Mouse (Mus musculus) megakaryocyte, adult 5-6 weeks (primary cell): ENCODE measurements around the gene Tns3. TPM values are rescaled to one million over a fixed set of nuclear protein-coding genes. Genes with fewer than 3 reads are reported as not detected.
A peak's percentile ranks its signal among the peaks of the same experiment; 100 is the strongest.

Source experiments
- ATAC-seq: 2 replicates; pipeline ENCODE4 v1.8.0; 2016; ENCODE audit warnings: mild to moderate bottlenecking, inconsistent platforms; ENCODE audit not compliant: poor library complexity, severe bottlenecking
- total RNA-seq, 2 experiments: library from RNA; stranded (forward) in 1 of 2; stranded (reverse) in 1 of 2; fragments of 153-499, 151-499 nt in 1 of 2; fragments of 221-1000, 200-1000 nt in 1 of 2; gene quantifications; 2 replicates each; pipeline versions ENCODE4 v1.2.3 to v1.2.4; 2015 to 2017

The Tns3 gene
- total RNA-seq, 2 experiments from 2014 or later = 15.9 to 29.6 TPM

- no peak for ATAC-seq
Measured at GRCm38 (mm10) chr11:8482721-8483120, 181.6 kb downstream of the Tns3 start.

DNA sequence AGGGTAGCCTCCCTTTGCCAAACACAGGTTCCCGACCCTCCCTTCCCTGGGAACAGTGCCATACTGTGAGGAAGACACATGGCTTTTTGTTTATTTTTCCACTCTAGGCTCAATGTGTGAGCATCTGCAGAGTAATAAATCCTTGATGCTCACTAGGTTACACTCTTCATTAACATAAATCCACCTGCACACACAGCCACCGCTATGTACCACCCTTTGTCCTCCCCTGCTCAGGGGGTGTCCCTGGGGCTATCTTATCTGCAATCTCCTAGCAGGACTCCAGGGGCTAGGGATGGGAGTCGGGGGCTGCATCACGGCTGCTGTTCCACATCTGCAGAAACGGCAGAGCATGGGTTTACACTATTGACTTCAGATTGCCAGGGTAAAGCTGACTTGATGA is 182.4 kb downstream of the Tns3 start:
- ATAC-seq = no peak

- no peak for ATAC-seq
Measured at GRCm38 (mm10) chr11:8481529-8481928, 182.8 kb downstream of the Tns3 start.

DNA sequence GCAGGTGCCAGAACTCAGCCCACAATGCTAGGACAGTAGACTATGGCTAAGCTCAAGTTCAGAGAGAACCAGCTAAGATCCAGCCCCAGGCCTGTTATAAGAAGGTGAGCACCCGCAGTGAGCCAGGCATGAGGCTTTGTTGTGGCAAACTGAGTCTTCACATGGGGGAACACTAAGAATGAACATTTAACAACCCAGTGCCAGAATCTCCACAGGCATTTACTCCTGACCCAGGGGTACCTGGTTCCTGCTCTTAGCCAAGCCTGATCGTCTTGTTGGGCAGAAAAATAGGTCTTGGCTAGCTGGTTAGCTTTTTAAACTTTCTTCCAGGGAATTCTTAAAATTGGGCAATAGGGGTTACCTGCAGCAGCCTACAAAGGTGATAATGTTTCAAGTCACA is 184.5 kb downstream of the Tns3 start:
- no peak for ATAC-seq

GRCm38 (mm10) chr11:8479313-8479712 is 185.0 kb downstream of the Tns3 start:
- ATAC-seq = no peak

- no peak for ATAC-seq
Measured at GRCm38 (mm10) chr11:8473616-8474015, 190.7 kb downstream of the Tns3 start.

- no peak for ATAC-seq
Measured at GRCm38 (mm10) chr11:8472439-8472838, 191.9 kb downstream of the Tns3 start.

- no peak for ATAC-seq
Measured at GRCm38 (mm10) chr11:8471535-8471934, 192.8 kb downstream of the Tns3 start.

- ATAC-seq = no peak
Measured at GRCm38 (mm10) chr11:8469537-8469936, 194.8 kb downstream of the Tns3 start.

DNA sequence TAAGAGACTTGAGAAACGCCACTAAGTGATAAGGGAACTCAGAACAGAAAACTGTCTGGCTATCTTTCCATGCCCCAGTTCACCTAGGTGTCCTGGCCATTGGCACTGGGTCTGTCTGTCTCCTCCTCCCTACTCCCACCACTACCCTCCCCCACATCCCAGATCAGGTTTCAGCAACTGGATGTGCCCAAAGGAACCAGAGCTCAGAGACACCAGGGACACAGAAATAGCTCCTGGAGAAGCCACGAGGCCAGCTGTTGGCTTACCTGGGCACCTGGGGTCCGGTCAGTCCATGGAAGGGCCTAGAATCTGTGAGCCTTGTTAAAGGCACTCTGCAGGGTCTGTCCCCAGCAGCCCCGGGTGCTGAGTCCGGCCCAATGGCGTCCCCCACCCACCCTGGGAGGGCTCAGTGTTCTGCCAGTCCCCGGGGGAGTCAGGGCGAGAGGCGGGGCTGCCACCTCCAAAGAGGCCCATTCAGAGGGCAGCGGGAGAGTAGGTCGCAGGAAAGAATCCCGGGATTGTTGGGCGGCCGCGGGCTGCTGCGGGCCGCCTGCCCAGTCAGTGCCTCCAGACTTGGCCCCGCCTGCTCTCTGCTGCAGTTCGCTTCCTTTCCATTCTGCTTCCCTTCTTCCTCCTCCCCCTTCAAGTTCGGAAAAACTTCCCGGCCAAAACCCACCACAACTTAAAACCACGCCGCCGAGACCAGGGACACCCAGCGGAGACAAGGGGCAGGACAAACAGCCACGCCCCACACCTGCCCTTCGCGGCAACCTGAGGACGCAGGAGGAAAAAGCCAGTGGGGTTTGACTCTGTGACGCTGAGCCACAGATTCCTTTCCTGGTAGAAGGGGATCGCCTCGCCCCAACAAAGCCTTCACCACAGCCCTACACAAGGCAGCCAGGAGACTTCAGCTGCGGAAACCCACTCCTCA is 195.9 kb downstream of the Tns3 start:
- ATAC-seq = peak; percentile 30; the same call in 1 of the 2 replicates

- ATAC-seq = no peak
Measured at GRCm38 (mm10) chr11:8467403-8468160, 196.8 kb downstream of the Tns3 start.

DNA sequence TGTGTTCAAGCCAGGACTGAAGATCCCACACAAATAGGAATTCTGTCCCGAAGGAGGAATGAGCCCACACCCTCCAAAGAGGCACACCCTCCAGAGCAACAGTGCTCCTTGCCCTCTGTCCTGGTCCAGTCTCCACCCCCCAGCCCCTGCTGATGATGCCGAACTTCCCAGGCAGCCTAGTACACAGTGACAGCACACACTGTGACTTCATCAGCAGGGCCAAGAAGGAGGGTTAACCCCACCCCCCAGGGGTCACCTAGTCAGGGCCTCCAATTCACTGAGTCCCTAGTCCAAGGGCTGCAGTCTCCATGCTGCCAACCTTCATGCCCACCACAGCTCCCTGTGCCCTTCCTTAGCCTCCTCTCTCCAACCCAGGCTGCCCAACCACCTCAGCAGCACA is 200.5 kb downstream of the Tns3 start:
- no peak for ATAC-seq

GRCm38 (mm10) chr11:8462827-8463405 is 201.4 kb downstream of the Tns3 start:
- ATAC-seq = no peak

- no peak for ATAC-seq
Measured at GRCm38 (mm10) chr11:8460835-8461234, 203.5 kb downstream of the Tns3 start.

DNA sequence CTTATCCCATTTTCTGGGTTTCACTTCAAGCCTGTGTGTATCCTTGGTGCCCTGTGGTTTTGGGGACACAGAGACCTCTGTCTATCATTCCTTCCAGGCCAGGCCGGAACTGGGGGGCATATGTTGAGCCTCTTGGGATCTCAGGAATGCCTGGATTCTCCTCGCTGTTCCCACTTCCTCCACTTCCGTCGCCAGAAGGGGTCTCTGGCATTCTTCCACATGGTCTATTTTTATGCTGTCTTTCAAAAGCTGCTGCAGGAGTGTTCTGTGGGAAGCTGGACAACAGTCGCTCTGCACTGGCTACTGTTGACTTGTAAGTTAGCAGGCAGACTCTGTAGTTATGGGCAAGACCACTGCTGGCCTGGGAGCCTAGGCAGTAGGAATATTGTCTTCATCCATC is 206.4 kb downstream of the Tns3 start:
- no peak for ATAC-seq

DNA sequence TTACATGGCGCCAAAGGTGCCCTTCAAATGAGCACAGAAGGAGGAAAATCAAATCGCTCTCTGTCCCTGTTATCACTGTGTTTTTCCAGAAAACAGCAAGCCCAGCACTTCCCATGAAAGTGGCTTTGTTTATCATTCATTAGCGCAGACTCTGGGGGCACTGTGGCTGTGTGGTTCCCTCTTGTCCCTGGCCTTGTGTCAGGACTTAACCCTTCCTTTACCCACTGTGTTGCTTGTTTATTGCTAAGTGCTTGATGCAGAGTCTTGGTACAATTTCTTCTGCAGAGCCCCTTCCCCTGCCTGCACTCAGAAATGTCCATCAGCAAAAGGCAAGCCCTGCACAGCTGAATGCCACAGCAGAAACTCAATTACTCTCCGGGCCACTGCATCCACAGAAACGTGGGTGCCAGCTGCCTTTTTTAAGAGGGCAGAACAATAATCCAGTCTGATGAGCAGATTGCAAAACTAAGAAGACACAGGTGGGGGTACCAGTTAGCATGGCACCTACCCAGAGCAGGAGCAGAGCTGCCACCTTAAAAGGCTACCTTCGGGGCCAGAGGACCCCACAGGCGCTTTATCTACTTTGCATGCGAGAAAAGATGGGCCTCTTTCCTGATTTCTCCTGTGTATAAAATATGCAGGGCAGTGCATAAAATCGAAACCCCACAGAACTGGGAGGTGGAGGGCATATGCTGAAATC is 207.6 kb downstream of the Tns3 start:
- ATAC-seq = no peak

DNA sequence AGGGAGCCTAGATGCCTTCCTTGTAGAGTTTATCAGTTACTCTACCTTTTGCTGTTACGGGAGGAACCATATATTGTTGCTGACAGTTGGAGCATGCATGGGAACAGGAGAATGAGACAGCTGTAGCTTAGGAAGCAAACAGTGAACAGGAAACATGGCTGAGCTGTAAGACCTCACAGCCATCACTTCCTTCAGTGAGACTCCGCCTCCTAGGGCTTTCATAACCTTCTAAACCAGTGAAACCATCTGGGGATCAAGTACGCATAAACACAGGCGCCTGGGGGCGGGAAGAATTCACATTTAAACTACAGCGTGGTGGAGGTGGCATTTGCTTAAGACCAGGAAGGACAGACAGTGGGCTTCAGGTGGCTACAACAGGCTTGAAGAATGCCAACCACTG is 208.7 kb downstream of the Tns3 start:
- ATAC-seq = peak; percentile 67

DNA sequence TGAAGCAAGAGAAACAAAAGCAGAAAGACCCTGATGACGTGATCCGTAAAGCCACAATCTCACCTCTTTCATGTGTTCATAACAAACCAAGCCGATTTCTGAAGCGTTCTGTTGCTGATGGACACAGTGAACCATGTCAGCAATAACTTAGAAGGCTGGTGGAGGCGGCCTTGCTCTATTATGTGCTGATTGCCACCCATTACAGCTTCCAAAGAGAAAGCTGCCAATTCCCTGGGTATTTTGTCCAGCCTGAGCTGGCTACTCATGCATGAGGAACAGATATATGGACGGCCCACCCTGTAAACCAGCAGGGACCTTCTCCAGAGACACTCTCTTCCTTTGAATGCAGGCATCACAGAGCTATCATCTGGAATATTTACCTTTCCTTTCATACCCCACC is 211.1 kb downstream of the Tns3 start:
- ATAC-seq = no peak

DNA sequence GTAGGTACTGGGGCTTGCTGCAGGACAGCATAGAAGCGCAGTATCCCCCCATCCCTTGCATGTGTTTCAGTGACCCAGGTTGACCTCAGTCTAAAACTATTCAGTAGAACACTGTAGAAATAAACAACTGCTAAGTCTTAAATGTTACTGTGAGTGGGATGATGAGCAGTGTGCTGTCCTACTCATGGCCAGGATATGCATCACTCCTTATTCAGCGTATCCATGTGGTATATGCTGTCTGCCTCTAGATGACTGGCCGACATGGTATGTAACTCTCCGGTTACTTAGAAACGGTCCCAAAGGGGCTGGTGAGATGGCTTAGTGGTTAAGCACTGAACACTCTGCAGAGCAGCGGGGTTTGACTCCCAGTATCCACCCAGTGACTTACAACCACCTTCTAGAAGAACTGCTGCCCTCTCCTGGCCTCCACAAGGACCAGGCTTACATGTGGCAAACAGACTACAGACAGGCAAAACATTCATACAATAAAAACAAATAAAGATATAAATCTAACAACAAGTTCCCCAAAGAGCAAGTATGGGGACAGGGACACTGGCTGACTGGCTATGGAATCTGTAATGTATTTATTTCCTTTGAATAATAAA is 212.6 kb downstream of the Tns3 start:
- 0 out of 2 replicates have a peak, but pooled peaks have one; percentile 33 for ATAC-seq

DNA sequence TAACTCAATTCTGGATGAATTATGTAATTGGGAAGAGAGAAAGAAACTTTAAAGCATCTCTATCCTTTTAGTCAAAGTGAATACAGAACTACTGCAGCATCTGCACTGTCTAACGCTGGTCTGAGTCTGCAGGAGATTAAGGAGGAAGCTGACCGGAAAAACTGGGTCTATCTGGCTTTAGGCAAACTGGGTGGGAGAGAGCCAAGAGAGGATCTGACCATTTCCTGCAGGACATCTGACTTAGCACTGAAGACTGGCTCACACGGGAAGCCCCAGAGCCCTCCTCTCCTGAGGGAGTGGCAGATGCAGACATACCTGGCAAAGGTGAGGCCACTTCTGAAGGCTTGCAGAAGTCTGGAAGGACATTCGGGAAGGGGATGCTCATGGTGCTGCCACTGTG is 213.8 kb downstream of the Tns3 start:
- no peak for ATAC-seq
